Mouse (Mus musculus) liver, adult 2 months (tissue): ENCODE results near the gene Gm45716. TPM values are rescaled to one million over a fixed set of nuclear protein-coding genes. Genes with fewer than 3 reads are reported as not detected.

ENCODE experiments used
- DNase-seq: peaks from one replicate; pipeline ENCODE4 v3.0.0-alpha.2; 2011; ENCODE audit warnings: low read depth, low spot score; ENCODE audit errors: extremely low read depth
- H3K27ac ChIP-seq: fragments of 200-500 bp; replicated peaks from 2 replicates; pipeline ENCODE4 v1.5.1; 2012; ENCODE audit warnings: low read depth, mild to moderate bottlenecking, control low read depth, inconsistent platforms, low read length; ENCODE audit not compliant: insufficient read depth
- H3K27me3 ChIP-seq: fragments of 200-500 bp; 2 replicates; pipeline ENCODE4 v1.6.1; 2012; ENCODE audit warnings: mild to moderate bottlenecking, moderate library complexity, low read length, inconsistent platforms; ENCODE audit not compliant: control insufficient read depth, insufficient read depth
- H3K36me3 ChIP-seq: fragments of 200-500 bp; 2 replicates; pipeline ENCODE4 v1.6.1; 2012; ENCODE audit warnings: low read length, inconsistent platforms; ENCODE audit not compliant: control insufficient read depth, insufficient read depth
- H3K4me1 ChIP-seq: fragments of 200-500 bp; 2 replicates; pipeline ENCODE4 v1.6.1; 2011; ENCODE audit warnings: low read length; ENCODE audit not compliant: control insufficient read depth, insufficient read depth
- H3K4me3 ChIP-seq: fragments of 200-500 bp; 2 replicates; pipeline ENCODE4 v1.5.1; 2011; ENCODE audit warnings: low read depth, mild to moderate bottlenecking, control low read depth, low read length, moderate library complexity; ENCODE audit not compliant: insufficient read depth
- H3K79me2 ChIP-seq: fragments of 200-500 bp; 2 replicates; pipeline ENCODE4 v1.6.1; 2012; ENCODE audit warnings: inconsistent platforms, mild to moderate bottlenecking, low read length, moderate library complexity; ENCODE audit not compliant: control insufficient read depth, insufficient read depth
- H3K9ac ChIP-seq: fragments of 200-500 bp; 2 replicates; pipeline ENCODE4 v1.6.1; 2012; ENCODE audit warnings: low read depth, mild to moderate bottlenecking, control low read depth, inconsistent platforms, low read length
- CTCF ChIP-seq: fragments of 200-500 bp; IDR thresholded peaks from 2 replicates; pipeline ENCODE4 v1.5.1; 2011; ENCODE audit warnings: low read depth, low read length, control low read depth
- POLR2A ChIP-seq: fragments of 200-500 bp; IDR thresholded peaks from 2 replicates; pipeline ENCODE4 v1.6.1; 2011; ENCODE audit warnings: low read length, control low read depth; ENCODE audit not compliant: insufficient read depth; ENCODE audit errors: extremely low read depth
- WGBS: fragments of 180-500 bp; shearing (Covaris S2); methylation state at CpG from one replicate; pipeline ENCODE4 v1.1.7; 2018; 5-methylcytosine and 5-hydroxymethylcytosine counted together
- polyA plus RNA-seq: library from polyadenylated mRNA; depleted of rRNA; stranded (reverse); fragments of >200 nt; gene quantifications from 2 replicates; pipeline ENCODE4 v1.2.3, GENCODE M21; 2012
- total RNA-seq: library from RNA; depleted of rRNA; stranded (reverse); fragments of >200 nt; gene quantifications from 2 replicates; pipeline ENCODE4 v1.2.3, GENCODE M21; 2014

The Gm45716 gene
- total and polyA plus RNA-seq, 2 experiments, result 1.9 to 4.9 TPM

DNA sequence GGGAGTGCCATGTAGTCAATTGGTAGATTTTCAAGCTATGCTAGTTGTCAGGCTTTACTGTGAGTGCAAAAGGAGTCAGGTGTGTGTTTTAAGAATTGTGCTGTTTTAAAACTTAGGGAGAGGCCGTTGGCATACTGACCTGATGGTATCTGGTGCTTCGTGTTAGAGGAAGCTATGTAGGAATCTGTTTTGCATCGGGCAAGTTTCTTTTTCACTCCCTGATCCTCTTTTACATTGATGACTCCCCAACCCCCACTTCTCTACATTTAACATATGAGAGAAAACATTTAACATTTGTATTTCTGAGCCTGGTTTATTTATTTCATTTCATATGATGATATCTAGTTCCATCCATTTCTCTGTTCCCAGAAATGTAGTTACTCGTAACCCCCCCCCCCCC is 60.3 kb downstream of the Gm45716 start:
- no peak for DNase-seq
- no peak overlapping the region for H3K4me3 ChIP-seq
- H3K27ac ChIP-seq, result no peak overlapping the region
- H3K9ac ChIP-seq, result no peak overlapping the region
- WGBS, result 71% methylated on average over 4 of the region's 4 CpGs
- H3K36me3 ChIP-seq, result no peaks in the 10 kb centered on the region
- peaks cover 10% of the 10 kb centered on the region; the same call in 1 of the 2 replicates for H3K79me2 ChIP-seq
- TF ChIP-seq POLR2A (no peak), CTCF (no peak)
- peaks cover 7% of the 10 kb centered on the region; the same call in 1 of the 2 replicates for H3K4me1 ChIP-seq
- H3K27me3 ChIP-seq, result no peaks in the 10 kb centered on the region

DNA sequence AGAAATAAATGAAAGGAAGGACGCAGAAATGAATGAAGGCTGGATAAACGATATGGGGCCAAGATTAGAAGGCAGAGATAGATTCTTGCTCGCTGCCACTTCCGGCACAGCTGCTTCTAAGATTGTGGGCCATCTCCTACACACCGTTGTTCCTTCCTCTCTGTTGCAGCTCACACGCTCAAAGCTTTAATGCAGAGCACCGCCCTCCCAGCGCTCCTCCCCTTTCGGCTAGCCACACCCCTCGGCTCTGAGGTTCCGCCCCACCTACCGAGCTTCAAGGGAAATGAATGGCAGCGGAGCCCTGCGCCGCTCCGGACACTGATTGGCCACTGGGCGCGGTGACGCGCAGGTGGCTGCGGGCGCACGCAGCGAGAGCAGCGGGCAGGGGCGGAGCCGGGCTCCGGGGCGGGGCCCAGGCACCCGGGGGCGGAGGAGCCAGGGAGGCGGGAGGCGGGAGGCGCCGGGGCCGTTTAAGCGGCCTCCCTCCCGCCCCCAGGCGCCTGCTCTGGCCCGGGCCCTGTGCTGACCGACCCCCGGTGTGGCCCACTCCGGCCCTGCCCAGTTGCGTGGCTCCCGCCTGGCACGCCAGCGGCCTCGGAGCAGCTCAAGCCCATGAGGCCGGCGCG is 61.7 kb downstream of the Gm45716 start, which contains the start of gene Mmd:
Gene Mmd (plus strand): TSS at position 432 of the 626 bp plus-strand sequence.
- peak; percentile 93 for DNase-seq
- Histone ChIP-seq H3K9ac (peak within 1 kb of the TSS; percentile 93), H3K79me2 (peaks cover 19% of the 10 kb centered on the region; the same call in 1 of the 2 replicates), H3K4me1 (peaks cover 10% of the 10 kb centered on the region; the same call in 1 of the 2 replicates), H3K36me3 (no peaks in the 10 kb centered on the region), H3K27ac (peak within 1 kb of the TSS; percentile 81), H3K4me3 (peak within 1 kb of the TSS; percentile 86), H3K27me3 (no peaks in the 10 kb centered on the region)
- WGBS, result 1% methylated on average over 46 of the region's 51 CpGs
- no peak for TF ChIP-seq CTCF
- peak; percentile 94 for TF ChIP-seq POLR2A

GRCm38 (mm10) chr11:90249701-90250141 is 62.2 kb downstream of the Gm45716 start:
- no peak for TF ChIP-seq POLR2A
- no peak for TF ChIP-seq CTCF
- under 1% methylated on average over 22 of the region's 22 CpGs for WGBS
- peaks cover 20% of the 10 kb centered on the region; the same call in 1 of the 2 replicates for H3K79me2 ChIP-seq
- H3K27me3 ChIP-seq, result no peaks in the 10 kb centered on the region
- peak overlapping the region; percentile 86 for H3K4me3 ChIP-seq
- H3K9ac ChIP-seq, result peak overlapping the region; percentile 93
- peaks cover 1% of the 10 kb centered on the region; the same call in 1 of the 2 replicates for H3K36me3 ChIP-seq
- H3K4me1 ChIP-seq, result peaks cover 10% of the 10 kb centered on the region; the same call in 1 of the 2 replicates
- peak overlapping the region; percentile 81 for H3K27ac ChIP-seq
- no peak for DNase-seq

GRCm38 (mm10) chr11:90250189-90250588 is 62.7 kb downstream of the Gm45716 start:
- Histone ChIP-seq H3K4me1 (peaks cover 10% of the 10 kb centered on the region; the same call in 1 of the 2 replicates), H3K9ac (peak overlapping the region; percentile 93), H3K4me3 (peak overlapping the region; percentile 86), H3K27ac (peak overlapping the region; percentile 81), H3K79me2 (peaks cover 20% of the 10 kb centered on the region; the same call in 1 of the 2 replicates), H3K36me3 (peaks cover 1% of the 10 kb centered on the region; the same call in 1 of the 2 replicates), H3K27me3 (no peaks in the 10 kb centered on the region)
- peak; percentile 57 for DNase-seq
- TF ChIP-seq POLR2A, result no peak
- TF ChIP-seq CTCF, result no peak
- under 1% methylated on average over 9 of the region's 9 CpGs for WGBS

- H3K27me3 ChIP-seq, result no peaks in the 10 kb centered on the region
- peak overlapping the region; percentile 86 for H3K4me3 ChIP-seq
- TF ChIP-seq CTCF (no peak), POLR2A (no peak)
- peaks cover 20% of the 10 kb centered on the region; the same call in 1 of the 2 replicates for H3K79me2 ChIP-seq
- H3K36me3 ChIP-seq, result peaks cover 1% of the 10 kb centered on the region; the same call in 1 of the 2 replicates
- H3K9ac ChIP-seq, result peak overlapping the region; percentile 56
- peaks cover 10% of the 10 kb centered on the region; the same call in 1 of the 2 replicates for H3K4me1 ChIP-seq
- DNase-seq, result peak; percentile 39
- 26% methylated on average over 7 of the region's 7 CpGs for WGBS
- H3K27ac ChIP-seq, result peak overlapping the region; percentile 81; the same call in 1 of the 2 replicates
These were observed 63.2 kb downstream of the Gm45716 start for GRCm38 (mm10) chr11:90250730-90251129.

GRCm38 (mm10) chr11:90251923-90252322 is 64.4 kb downstream of the Gm45716 start:
- no peaks in the 10 kb centered on the region for H3K27me3 ChIP-seq
- H3K27ac ChIP-seq, result 0 out of 2 replicates have a peak overlapping the region, but pooled peaks have one; percentile 5
- peak; percentile 84 for DNase-seq
- peaks cover 1% of the 10 kb centered on the region; the same call in 1 of the 2 replicates for H3K36me3 ChIP-seq
- WGBS, result 7% methylated on average over 2 of the region's 2 CpGs
- TF ChIP-seq CTCF, result no peak
- no peak for TF ChIP-seq POLR2A
- no peak overlapping the region for H3K4me3 ChIP-seq
- no peak overlapping the region for H3K9ac ChIP-seq
- H3K79me2 ChIP-seq, result peaks cover 20% of the 10 kb centered on the region; the same call in 1 of the 2 replicates
- H3K4me1 ChIP-seq, result peaks cover 13% of the 10 kb centered on the region
